Mouse (Mus musculus) right cerebral cortex, adult 2 months (tissue): ENCODE data around the gene Slc13a1.

Experiments
- DNase-seq, 2 experiments: peaks; one replicate each; pipeline ENCODE4 v3.0.0; 2021 to 2022; ENCODE audit warnings: low spot score in 2 of 2

Slc13a1 gene

DNA sequence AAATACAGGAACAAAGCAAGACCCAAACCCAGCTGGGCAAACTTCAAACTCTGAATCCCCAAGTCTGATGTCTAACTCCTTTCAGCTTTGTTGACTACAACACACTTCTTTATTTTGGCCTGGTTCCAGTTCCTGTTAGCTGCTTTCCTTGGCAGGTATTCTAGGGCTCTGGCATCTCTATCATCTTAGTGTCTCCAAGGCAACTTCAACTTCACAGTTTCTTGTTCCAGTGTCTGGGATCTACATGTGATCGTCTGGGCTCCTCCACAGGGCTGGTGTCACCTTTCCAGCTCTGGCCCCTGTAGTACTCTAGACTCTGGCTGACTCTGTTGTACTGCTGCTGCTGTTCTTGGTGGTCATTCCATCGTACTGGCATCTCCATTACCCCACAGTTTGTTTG, 91.8 kb downstream of the Slc13a1 start:
- DNase-seq: no peak

DNA sequence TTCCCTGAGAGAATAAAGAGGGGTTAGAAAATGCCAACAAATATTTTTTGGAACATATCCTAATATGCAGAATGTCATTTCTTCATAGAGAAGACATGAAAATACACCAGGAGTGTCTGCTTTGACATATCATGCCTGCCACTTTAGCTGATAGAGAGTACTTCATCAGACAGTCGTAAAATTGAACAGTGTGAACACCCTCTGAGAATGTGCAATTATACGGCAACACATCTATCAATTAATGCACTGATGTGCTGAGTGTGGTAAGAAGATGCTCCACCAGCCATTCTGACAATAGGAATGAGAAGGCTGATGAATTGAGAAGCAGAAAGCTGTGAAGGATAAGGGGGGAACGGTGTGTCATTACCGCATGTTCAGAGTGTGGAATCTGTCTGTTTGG, 95.1 kb downstream of the Slc13a1 start:
- no peak for DNase-seq

DNA sequence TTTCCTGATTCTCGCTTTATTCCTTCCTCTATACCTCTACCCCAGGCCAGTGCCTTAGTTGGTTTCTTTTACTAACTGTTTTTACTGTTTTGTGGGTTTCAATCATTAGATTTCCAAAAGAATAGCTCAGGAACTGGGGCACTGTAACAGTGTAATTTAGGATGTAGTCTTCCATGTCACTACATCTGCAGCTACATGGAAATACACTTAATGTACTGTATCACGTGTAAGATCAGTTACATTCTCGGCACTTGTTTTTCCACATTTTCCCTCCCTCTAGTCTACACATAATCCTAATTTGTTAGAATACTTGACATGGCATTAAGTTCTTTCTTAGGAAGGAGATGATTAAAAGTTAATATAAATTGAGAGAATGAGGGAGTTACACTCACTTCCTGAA, 108.1 kb downstream of the Slc13a1 start:
- no peak for DNase-seq

DNA sequence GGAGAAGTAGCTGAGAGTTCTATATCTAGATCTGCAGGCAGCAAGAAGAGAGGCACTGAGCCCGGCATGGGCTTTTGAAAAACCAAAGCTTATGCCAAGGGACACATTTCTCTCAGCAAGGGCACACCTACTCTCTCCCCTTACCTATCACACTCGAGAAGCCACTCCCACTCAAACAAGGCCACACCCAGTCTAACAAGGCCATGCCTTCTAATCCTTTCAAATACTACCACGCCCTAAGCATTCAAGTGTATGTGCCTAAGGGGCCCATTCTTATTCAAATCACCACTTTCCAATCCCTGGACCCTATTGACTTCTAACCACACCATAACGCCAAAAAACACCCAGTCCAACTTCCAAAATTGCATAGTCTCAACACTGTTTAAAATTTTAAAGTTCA, 112.8 kb downstream of the Slc13a1 start:
- no peak for DNase-seq

DNA sequence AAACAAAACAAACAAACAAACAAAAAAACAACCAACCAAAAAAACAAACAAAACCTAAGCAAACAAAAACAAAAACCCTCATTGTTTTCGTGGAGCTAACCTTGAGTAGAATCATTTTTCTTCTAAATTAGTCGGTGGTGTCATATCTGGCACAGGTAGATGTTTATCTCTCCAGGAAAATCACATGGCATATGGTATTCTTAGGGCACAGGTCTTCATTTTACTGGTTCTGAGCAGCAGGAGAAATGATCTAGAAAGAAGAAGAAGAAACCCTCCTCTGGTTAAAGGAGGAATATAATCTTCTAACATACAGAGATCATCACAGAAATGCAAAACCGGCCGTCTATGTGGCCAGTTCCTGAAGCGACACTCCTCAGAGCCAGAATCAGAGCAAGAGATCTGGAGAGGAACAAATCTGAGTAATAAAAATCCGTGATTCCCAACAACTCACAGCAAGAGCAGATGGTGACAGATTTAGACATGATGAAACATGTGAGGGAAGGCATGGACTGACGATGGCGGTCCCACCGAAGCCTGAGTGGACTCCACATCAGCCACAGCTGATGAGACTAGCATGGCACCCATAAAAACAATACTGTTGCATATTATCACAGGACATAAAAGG, 113.7 kb downstream of the Slc13a1 start:
- no peak for DNase-seq

DNA sequence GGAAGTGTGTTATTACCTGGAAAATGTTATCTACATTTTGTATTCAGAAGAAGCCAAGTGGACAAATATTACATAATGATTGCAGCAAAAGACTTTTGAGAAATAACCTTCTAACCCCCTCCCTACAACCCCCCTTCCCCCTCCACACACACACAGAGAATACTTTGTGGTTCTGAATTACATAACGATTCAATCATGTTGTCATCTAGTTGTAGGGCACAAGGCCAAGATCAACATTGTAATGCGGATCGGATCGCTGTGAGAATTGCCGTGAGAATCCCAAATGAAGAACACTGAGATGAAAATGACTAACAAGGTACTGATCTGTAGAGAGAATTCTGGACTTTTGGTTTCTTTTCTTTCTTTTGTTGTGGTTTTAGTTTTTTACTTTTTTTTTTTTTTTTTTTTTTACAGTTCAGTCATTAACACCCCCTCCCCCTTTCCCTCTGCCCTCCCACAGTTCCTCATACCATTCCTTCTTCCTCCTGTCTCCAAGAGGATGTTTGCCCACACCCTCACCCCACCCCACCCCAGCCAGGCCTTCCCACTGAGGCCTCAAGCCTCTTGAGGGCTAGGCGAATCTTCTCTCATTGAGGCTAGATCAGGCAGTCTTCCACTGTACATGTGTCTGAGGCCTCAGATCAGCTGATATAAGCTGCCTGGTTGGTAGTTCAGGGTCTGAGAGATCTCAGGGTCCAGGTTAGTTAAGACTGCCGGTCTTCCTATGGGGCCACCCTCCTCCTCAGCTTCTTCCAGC, 120.7 kb downstream of the Slc13a1 start:
- no peak for DNase-seq

DNA sequence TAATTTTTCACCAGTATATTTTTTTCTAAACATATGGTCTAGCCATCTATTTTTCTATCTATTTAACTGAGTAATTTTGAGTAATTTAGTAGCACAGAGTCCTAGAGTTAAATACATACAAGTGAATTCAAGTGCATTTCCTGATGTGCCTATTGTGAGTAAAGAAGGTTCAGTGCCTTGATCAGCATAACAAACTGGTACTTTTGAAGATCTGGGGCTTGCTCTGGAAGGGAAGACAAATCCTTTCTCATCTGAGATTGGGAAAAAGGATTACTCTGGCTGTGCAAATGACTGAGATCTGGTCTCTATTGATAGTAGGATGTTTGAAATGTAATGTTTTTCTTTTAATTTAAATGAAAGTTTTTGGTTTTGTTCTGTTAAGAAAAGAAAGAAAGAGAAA, 124.4 kb downstream of the Slc13a1 start:
- no peak for DNase-seq
